12 mouse cellular contexts compared by ENCODE assay signal in the genomic region with DNA sequence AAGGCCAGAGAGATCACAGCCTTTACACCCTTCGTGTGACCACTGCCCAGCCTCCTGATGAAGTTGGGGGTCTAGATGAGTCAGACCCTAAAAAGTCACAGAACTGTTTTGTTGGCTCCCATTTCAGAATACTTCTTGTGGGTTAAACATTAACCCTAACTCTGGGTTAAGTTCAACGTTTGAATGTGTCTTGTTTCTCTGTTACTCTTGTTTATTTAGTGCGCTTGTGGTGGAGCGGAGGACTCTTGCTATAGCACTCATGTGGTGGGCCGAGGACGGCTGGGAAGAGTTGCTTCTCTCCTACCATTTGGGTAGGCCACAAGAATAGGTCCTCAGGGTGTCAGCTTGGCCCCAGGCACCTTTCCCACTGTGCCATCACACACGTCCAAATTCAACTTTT. TPM values are rescaled to one million over a fixed set of nuclear protein-coding genes. Genes with fewer than 3 reads are reported as not detected.
DNase-seq lines count a peak whose midpoint lies in the region; ATAC-seq and TF ChIP-seq lines count a peak whose summit lies in the region.
"Had no signal": no experiment of that assay in that cellular context is flagged by ENCODE, and none has a peak within 500 bp of the region (broad histone marks: within the 10 kb centered on the region; RNA-seq: fewer than 3 reads in every experiment).

No protein-coding gene starts in this region.

- H3K9me3 ChIP-seq in hindbrain, embryonic 10.5 days: no peaks in the 10 kb centered on the region
- no peaks in the 10 kb centered on the region for H3K9me3 ChIP-seq in hindbrain, embryonic 16.5 days (ENCODE audit: control insufficient read depth, low read length)
- H3K9me3 ChIP-seq in limb, embryonic 13.5 days: no peaks in the 10 kb centered on the region
- H3K9me3 ChIP-seq: G1E; midbrain, embryonic 13.5 days had no signal

- H3K4me2 ChIP-seq in hindbrain, embryonic 16.5 days (ENCODE audit: low read length): no peak overlapping the region
- no peak overlapping the region for H3K4me2 ChIP-seq in limb, embryonic 13.5 days (replicated peaks)
- H3K4me2 ChIP-seq: midbrain, embryonic 13.5 days had no signal

- no peak for TF ChIP-seq POLR2A in cortical plate, adult 2 months (IDR thresholded peaks at IDR 0.05; ENCODE audit: extremely low read depth, insufficient read depth, low read length)

- peaks cover 7% of the 10 kb centered on the region; the same call in 1 of the 2 replicates for H3K27me3 ChIP-seq in hindbrain, embryonic 10.5 days (ENCODE audit: insufficient read depth, poor library complexity, severe bottlenecking)
- H3K27me3 ChIP-seq in hindbrain, embryonic 16.5 days (replicated peaks; ENCODE audit: control insufficient read depth, insufficient read depth, low read length): no peaks in the 10 kb centered on the region
- H3K27me3 ChIP-seq in limb, embryonic 13.5 days: no peaks in the 10 kb centered on the region
- H3K27me3 ChIP-seq: midbrain, embryonic 13.5 days had no signal

- 78% methylated on average over 7 of the region's 7 CpGs for WGBS in hindbrain, embryonic 10.5 days
- WGBS in hindbrain, embryonic 16.5 days: 84% methylated on average over 7 of the region's 7 CpGs
- WGBS in limb, embryonic 13.5 days: 79% methylated on average over 7 of the region's 7 CpGs

- TF ChIP-seq CTCF in cortical plate, adult 2 months (IDR thresholded peaks at IDR 0.05; ENCODE audit: extremely low read depth, insufficient read depth, low read length): no peak

- no peak overlapping the region for H3K4me3 ChIP-seq in hindbrain, embryonic 10.5 days
- H3K4me3 ChIP-seq in hindbrain, embryonic 16.5 days (ENCODE audit: low read length): no peak overlapping the region
- no peak overlapping the region for H3K4me3 ChIP-seq in cortical plate, adult 2 months (ENCODE audit: insufficient read depth, low read length)
- H3K4me3 ChIP-seq in limb, embryonic 13.5 days: no peak overlapping the region
- H3K4me3 ChIP-seq: midbrain, embryonic 13.5 days had no signal

- H3K27ac ChIP-seq in hindbrain, embryonic 10.5 days: peak overlapping the region; percentile 90
- H3K27ac ChIP-seq in hindbrain, embryonic 16.5 days (ENCODE audit: low read depth, low read length): no peak overlapping the region
- H3K27ac ChIP-seq in cortical plate, adult 2 months (ENCODE audit: insufficient read depth, low read length): peak overlapping the region; percentile 79
- H3K27ac ChIP-seq in limb, embryonic 13.5 days: peak overlapping the region; percentile 92
- H3K27ac ChIP-seq: midbrain, embryonic 13.5 days had no signal

- H3K4me1 ChIP-seq in hindbrain, embryonic 10.5 days (replicated peaks): peaks cover 92% of the 10 kb centered on the region
- peaks cover 9% of the 10 kb centered on the region; the same call in 1 of the 2 replicates for H3K4me1 ChIP-seq in hindbrain, embryonic 16.5 days (ENCODE audit: control insufficient read depth, insufficient read depth, low read depth, low read length)
- H3K4me1 ChIP-seq in cortical plate, adult 2 months (ENCODE audit: control insufficient read depth, insufficient read depth, low read length): no peaks in the 10 kb centered on the region; the same call in 1 of the 2 replicates
- peaks cover 83% of the 10 kb centered on the region for H3K4me1 ChIP-seq in limb, embryonic 13.5 days

- DNase-seq in hindbrain, embryonic 10.5 days (ENCODE audit: low spot score): no peak
- DNase-seq in 3T3-L1 (ENCODE audit: low read depth, low spot score) (peak; percentile 24), adipocyte (ENCODE audit: low spot score) (no peak)
- DNase-seq in cerebellum, adult 11 months: no peak
- no peak for DNase-seq in embryo, embryonic 10.5 days (ENCODE audit: low spot score)
- DNase-seq: embryo, embryonic 11 days; thymus, adult 2 months had no signal

- ATAC-seq in hindbrain, embryonic 16.5 days: no peak
- ATAC-seq in limb, embryonic 13.5 days (ENCODE audit: low FRiP score, low read depth): no peak

- H3K36me3 ChIP-seq in hindbrain, embryonic 10.5 days: no peaks in the 10 kb centered on the region
- no peaks in the 10 kb centered on the region for H3K36me3 ChIP-seq in hindbrain, embryonic 16.5 days (ENCODE audit: control insufficient read depth, insufficient read depth, low read length)
- H3K36me3 ChIP-seq in limb, embryonic 13.5 days: no peaks in the 10 kb centered on the region
- H3K36me3 ChIP-seq: G1E; midbrain, embryonic 13.5 days had no signal

- H3K9ac ChIP-seq in hindbrain, embryonic 16.5 days (ENCODE audit: low read depth, low read length): no peak overlapping the region
- no peak overlapping the region for H3K9ac ChIP-seq in limb, embryonic 13.5 days
- H3K9ac ChIP-seq: midbrain, embryonic 13.5 days had no signal

RNA-seq across cellular contexts. Expression of a gene that starts 7.5 kb away (rescaled TPM):
- polyA plus RNA-seq in hindbrain, embryonic 10.5 days (2016; fragmentation: Nextera tagmentation; extraction: Ambion mirVana): 168 and 176 TPM in 2 replicates
- 56.8 and 68.4 TPM in 2 replicates for polyA plus RNA-seq in hindbrain, embryonic 16.5 days (2015; fragmentation: Nextera tagmentation; extraction: Ambion mirVana)
- 74.2 and 81.0 TPM in 2 replicates for polyA plus RNA-seq in cortical plate, adult 2 months (2012; rRNA removed)
- polyA plus RNA-seq in limb, embryonic 13.5 days (2015; fragmentation: Nextera tagmentation; extraction: Ambion mirVana): 232 and 236 TPM in 2 replicates

RNA-seq across cellular contexts. Expression of a gene that starts 25.4 kb away (rescaled TPM):
- 5.0 and 5.1 TPM in 2 replicates for polyA plus RNA-seq in hindbrain, embryonic 10.5 days (2016; fragmentation: Nextera tagmentation; extraction: Ambion mirVana)
- 6.7 and 7.0 TPM in 2 replicates for polyA plus RNA-seq in hindbrain, embryonic 16.5 days (2015; fragmentation: Nextera tagmentation; extraction: Ambion mirVana)
- polyA plus RNA-seq in cortical plate, adult 2 months (2012; rRNA removed): 6.3 and 6.9 TPM in 2 replicates
- polyA plus RNA-seq in limb, embryonic 13.5 days (2015; fragmentation: Nextera tagmentation; extraction: Ambion mirVana): 32.0 and 34.4 TPM in 2 replicates
- polyA plus RNA-seq: G1E had no signal

RNA-seq across cellular contexts. Expression of a gene that starts 41.8 kb away (rescaled TPM):
- polyA plus RNA-seq in hindbrain, embryonic 10.5 days (2016; fragmentation: Nextera tagmentation; extraction: Ambion mirVana): 41.1 and 48.7 TPM in 2 replicates
- polyA plus RNA-seq in hindbrain, embryonic 16.5 days (2015; fragmentation: Nextera tagmentation; extraction: Ambion mirVana): 32.2 and 36.7 TPM in 2 replicates
- 20.0 and 21.5 TPM in 2 replicates for polyA plus RNA-seq in cortical plate, adult 2 months (2012; rRNA removed)
- 29.2 and 30.0 TPM in 2 replicates for polyA plus RNA-seq in limb, embryonic 13.5 days (2015; fragmentation: Nextera tagmentation; extraction: Ambion mirVana)

RNA-seq across cellular contexts. Expression of a gene that starts 59.3 kb away (rescaled TPM):
- 103 and 134 TPM in 2 replicates for polyA plus RNA-seq in hindbrain, embryonic 10.5 days (2016; fragmentation: Nextera tagmentation; extraction: Ambion mirVana)
- 172 and 178 TPM in 2 replicates for polyA plus RNA-seq in hindbrain, embryonic 16.5 days (2015; fragmentation: Nextera tagmentation; extraction: Ambion mirVana)
- polyA plus RNA-seq in cortical plate, adult 2 months (2012; rRNA removed): 65.9 and 68.4 TPM in 2 replicates
- polyA plus RNA-seq in limb, embryonic 13.5 days (2015; fragmentation: Nextera tagmentation; extraction: Ambion mirVana): 156 and 159 TPM in 2 replicates
